Mouse (Mus musculus): Measurements from ENCODE around the gene Rasal2.

Gene Rasal2

GRCm38 (mm10) chr1:157346661-157347060, 65.7 kb downstream of the Rasal2 start:
- DNase-seq (ENCODE audit: extremely low spot score, low read depth, low spot score): no peak

- DNase-seq (ENCODE audit: extremely low spot score, low read depth, low spot score): no peak
These were observed 68.9 kb downstream of the Rasal2 start for GRCm38 (mm10) chr1:157343519-157343918.

GRCm38 (mm10) chr1:157334834-157335233, 77.6 kb downstream of the Rasal2 start:
- no peak for DNase-seq (ENCODE audit: extremely low spot score, low read depth, low spot score)

- no peak for DNase-seq (ENCODE audit: extremely low spot score, low read depth, low spot score)
These were observed 84.3 kb downstream of the Rasal2 start for GRCm38 (mm10) chr1:157328068-157328467.

- no peak for DNase-seq (ENCODE audit: extremely low spot score, low read depth, low spot score)
These were observed 89.3 kb downstream of the Rasal2 start for GRCm38 (mm10) chr1:157323091-157323490.

- DNase-seq (ENCODE audit: extremely low spot score, low read depth, low spot score): no peak
These were observed 93.5 kb downstream of the Rasal2 start for GRCm38 (mm10) chr1:157318896-157319295.

- DNase-seq (ENCODE audit: extremely low spot score, low read depth, low spot score): no peak
These were observed 111.1 kb downstream of the Rasal2 start for GRCm38 (mm10) chr1:157301266-157301665.

- DNase-seq (ENCODE audit: extremely low spot score, low read depth, low spot score): no peak
These were observed 112.8 kb downstream of the Rasal2 start for GRCm38 (mm10) chr1:157299559-157299958.

GRCm38 (mm10) chr1:157298990-157299389, 113.4 kb downstream of the Rasal2 start:
- no peak for DNase-seq (ENCODE audit: extremely low spot score, low read depth, low spot score)

GRCm38 (mm10) chr1:157297137-157297536, 115.3 kb downstream of the Rasal2 start:
- no peak for DNase-seq (ENCODE audit: extremely low spot score, low read depth, low spot score)

GRCm38 (mm10) chr1:157295868-157296267, 116.5 kb downstream of the Rasal2 start:
- DNase-seq (ENCODE audit: extremely low spot score, low read depth, low spot score): no peak

GRCm38 (mm10) chr1:157290173-157290572, 122.2 kb downstream of the Rasal2 start:
- no peak for DNase-seq (ENCODE audit: extremely low spot score, low read depth, low spot score)

GRCm38 (mm10) chr1:157289251-157289650, 123.1 kb downstream of the Rasal2 start:
- no peak for DNase-seq (ENCODE audit: extremely low spot score, low read depth, low spot score)

- no peak for DNase-seq (ENCODE audit: extremely low spot score, low read depth, low spot score)
These were observed 125.8 kb downstream of the Rasal2 start for GRCm38 (mm10) chr1:157286561-157286960.

- DNase-seq (ENCODE audit: extremely low spot score, low read depth, low spot score): no peak
These were observed 127.0 kb downstream of the Rasal2 start for GRCm38 (mm10) chr1:157285366-157285765.

GRCm38 (mm10) chr1:157280781-157281180, 131.6 kb downstream of the Rasal2 start:
- no peak for DNase-seq (ENCODE audit: extremely low spot score, low read depth, low spot score)

GRCm38 (mm10) chr1:157275672-157276307, 136.6 kb downstream of the Rasal2 start:
- DNase-seq (ENCODE audit: extremely low spot score, low read depth, low spot score): no peak

- DNase-seq (ENCODE audit: extremely low spot score, low read depth, low spot score): no peak
These were observed 144.5 kb downstream of the Rasal2 start for GRCm38 (mm10) chr1:157267894-157268293.

GRCm38 (mm10) chr1:157256562-157256961, 155.8 kb downstream of the Rasal2 start:
- no peak for DNase-seq (ENCODE audit: extremely low spot score, low read depth, low spot score)

- no peak for DNase-seq (ENCODE audit: extremely low spot score, low read depth, low spot score)
These were observed 156.6 kb downstream of the Rasal2 start for GRCm38 (mm10) chr1:157255776-157256175.

- DNase-seq (ENCODE audit: extremely low spot score, low read depth, low spot score): no peak
These were observed 158.6 kb downstream of the Rasal2 start for GRCm38 (mm10) chr1:157253600-157254490.

GRCm38 (mm10) chr1:157248112-157248511, 164.3 kb downstream of the Rasal2 start:
- DNase-seq (ENCODE audit: extremely low spot score, low read depth, low spot score): no peak
